Mouse (Mus musculus) ES-E14 (cell line): Measurements from ENCODE around the gene Cfap126. TPM values are rescaled to one million over a fixed set of nuclear protein-coding genes. Genes with fewer than 3 reads are reported as not detected.

Experiments
- DNase-seq: peaks from one replicate; pipeline ENCODE4 v3.0.0-alpha.2; 2013; ENCODE audit warnings: low read depth, low spot score
- H3K27ac ChIP-seq: 2 replicates; pipeline ENCODE4 v1.5.1; 2012; ENCODE audit warnings: low read depth, mild to moderate bottlenecking, low read length, moderate library complexity, mixed read lengths; ENCODE audit not compliant: poor library complexity, insufficient read depth, severe bottlenecking
- H3K36me3 ChIP-seq: 2 replicates; pipeline ENCODE4 v1.6.1; 2012; ENCODE audit warnings: mild to moderate bottlenecking, low read length, moderate library complexity, mixed read lengths; ENCODE audit not compliant: control insufficient read depth, poor library complexity, insufficient read depth, severe bottlenecking
- H3K4me1 ChIP-seq, 2 experiments: fragments of 150-350 bp in 1 of 2; sonication (generic) in 1 of 2; 2 replicates each; pipeline ENCODE4 v1.6.1; 2012; ENCODE audit warnings: low read length in 2 of 2, mild to moderate bottlenecking in 1 of 2, mixed read lengths in 1 of 2; ENCODE audit not compliant: control insufficient read depth in 2 of 2, insufficient read depth in 2 of 2, poor library complexity in 1 of 2
- H3K4me3 ChIP-seq, 2 experiments: fragments of 150-350 bp in 1 of 2; sonication (generic) in 1 of 2; 2 replicates each; pipeline ENCODE4 v1.5.1; 2012; ENCODE audit warnings: low read length in 2 of 2, low read depth in 1 of 2, mild to moderate bottlenecking in 1 of 2, mixed read lengths in 1 of 2; ENCODE audit not compliant: insufficient read depth in 1 of 2, poor library complexity in 1 of 2, severe bottlenecking in 1 of 2
- H3K9ac ChIP-seq: 2 replicates; pipeline ENCODE4 v1.6.1; 2012; ENCODE audit warnings: low read depth, mild to moderate bottlenecking, low read length, mixed read lengths; ENCODE audit not compliant: poor library complexity, insufficient read depth, severe bottlenecking
- H3K9me3 ChIP-seq: fragments of 150-350 bp; sonication (generic); 2 replicates; pipeline ENCODE4 v1.6.1; 2012; ENCODE audit warnings: low read depth, mild to moderate bottlenecking, low read length; ENCODE audit not compliant: control insufficient read depth, insufficient read depth
- CHD2 ChIP-seq: IDR thresholded peaks from 2 replicates; pipeline ENCODE4 v1.6.1; 2014; ENCODE audit warnings: mild to moderate bottlenecking, low read depth, low read length, inconsistent platforms
- HCFC1 ChIP-seq: IDR thresholded peaks from 2 replicates; pipeline ENCODE4 v1.6.1; 2012; ENCODE audit warnings: low read length, inconsistent platforms, borderline replicate concordance; ENCODE audit not compliant: insufficient read depth
- MAFK ChIP-seq: IDR thresholded peaks from 2 replicates; pipeline ENCODE4 v1.6.1; 2014; ENCODE audit warnings: mild to moderate bottlenecking, low read depth, low read length, inconsistent platforms; ENCODE audit not compliant: insufficient read depth
- ZC3H11A ChIP-seq: IDR thresholded peaks from 2 replicates; pipeline ENCODE4 v1.6.1; 2012; ENCODE audit warnings: low read depth, mild to moderate bottlenecking, inconsistent platforms, low read length, borderline replicate concordance
- ZNF384 ChIP-seq: IDR thresholded peaks from 2 replicates; pipeline ENCODE4 v1.6.1; 2012; ENCODE audit warnings: low read depth, low read length, inconsistent platforms
- in situ Hi-C, 2 experiments: fragments of 600-800 bp; cut with MboI; formaldehyde crosslinking; loops; one replicate each; pipeline ENCODE4 v1.15.1; 2025; ENCODE audit warnings: low sequenced_read_pairs in 2 of 2, inconsistent platforms in 1 of 2; ENCODE audit not compliant: unreplicated experiment in 2 of 2
- total RNA-seq: library from RNA; depleted of rRNA; stranded (reverse); fragments of 300-350 nt; gene quantifications from 2 replicates; pipeline ENCODE4 v1.2.3, GENCODE M21; 2012

The Cfap126 gene
- total RNA-seq, 1 experiment: not detected

- Histone ChIP-seq H3K9me3 (no peaks in the 10 kb centered on the region), H3K36me3 (no peaks in the 10 kb centered on the region), H3K4me1 (peaks cover 2 to 6% of the 10 kb centered on the region in 2 experiments; a peak in 3 of 4 replicates), H3K9ac (no peak overlapping the region), H3K27ac (no peak overlapping the region), H3K4me3 (no peak overlapping the region)
- DNase-seq: no peak
- in situ Hi-C loops: no loop called here
- TF ChIP-seq ZNF384: no peak
- TF ChIP-seq CHD2: no peak
- TF ChIP-seq HCFC1: no peak
- TF ChIP-seq MAFK: no peak
- no peak for TF ChIP-seq ZC3H11A
These were observed 23.0 kb upstream of the Cfap126 start for GRCm38 (mm10) chr1:171090761-171091160.

- Histone ChIP-seq H3K4me1 (peaks cover 0 to 2% of the 10 kb centered on the region in 2 experiments; a peak in 1 of 4 replicates), H3K4me3 (no peak overlapping the region), H3K27ac (no peak overlapping the region), H3K9me3 (no peaks in the 10 kb centered on the region), H3K9ac (no peak overlapping the region), H3K36me3 (no peaks in the 10 kb centered on the region)
- TF ChIP-seq ZNF384 (no peak), HCFC1 (no peak), CHD2 (no peak), MAFK (no peak)
- DNase-seq: no peak
- in situ Hi-C loops: no loop called here
These were observed 19.3 kb upstream of the Cfap126 start for GRCm38 (mm10) chr1:171094424-171094823.

DNA sequence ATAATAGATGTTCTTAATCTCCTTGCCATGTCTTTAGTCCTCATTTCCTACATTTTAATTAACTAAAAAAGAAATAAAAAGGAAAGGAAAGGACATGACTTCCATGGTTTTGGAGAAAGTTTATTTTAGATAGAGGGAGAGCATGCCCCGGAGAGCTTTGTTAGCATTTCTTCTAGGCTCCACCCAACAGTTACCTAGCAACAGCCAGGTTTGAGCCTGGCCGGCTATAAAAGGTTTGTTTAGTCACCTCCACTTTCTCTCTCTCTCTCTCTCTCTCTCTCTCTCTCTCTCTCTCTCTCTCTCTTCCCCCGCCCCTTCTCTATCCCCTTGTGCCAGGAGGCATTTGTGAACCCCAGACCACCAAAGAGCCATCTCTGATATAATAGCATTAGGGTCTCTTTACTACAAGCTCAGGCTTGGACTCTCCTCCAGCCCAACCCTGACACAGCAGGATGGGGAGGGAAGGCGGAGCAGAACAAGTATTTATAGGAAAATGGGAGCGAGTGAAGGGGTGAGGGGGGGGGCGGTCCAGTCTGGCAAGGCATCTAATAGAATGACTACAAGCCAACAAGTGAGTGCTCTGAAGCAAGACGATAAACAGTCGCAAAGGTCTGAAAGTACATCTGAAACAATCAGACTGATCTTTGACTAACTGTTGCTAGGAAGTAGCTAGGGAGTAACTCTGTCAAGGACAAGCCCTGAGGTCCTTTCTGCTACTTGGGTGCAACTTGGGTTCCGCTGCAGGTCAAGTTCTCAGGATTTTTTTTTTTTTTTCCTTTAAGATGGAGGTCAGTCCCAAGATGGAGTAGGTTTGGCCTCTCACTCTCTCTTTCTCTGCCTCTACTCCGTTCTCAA, 17.4 kb upstream of the Cfap126 start:
- H3K27ac ChIP-seq: no peak overlapping the region
- no peak for DNase-seq
- H3K4me3 ChIP-seq: no peak overlapping the region
- H3K9ac ChIP-seq: no peak overlapping the region
- H3K4me1 ChIP-seq: no peaks in the 10 kb centered on the region
- no peak for TF ChIP-seq ZC3H11A
- TF ChIP-seq HCFC1: no peak
- TF ChIP-seq MAFK: no peak
- no peak for TF ChIP-seq CHD2
- TF ChIP-seq ZNF384: no peak
- in situ Hi-C loops: no loop called here
- no peaks in the 10 kb centered on the region for H3K36me3 ChIP-seq
- H3K9me3 ChIP-seq: no peaks in the 10 kb centered on the region

- TF ChIP-seq ZNF384 (no peak), CHD2 (no peak), MAFK (no peak), HCFC1 (no peak), ZC3H11A (no peak)
- H3K27ac ChIP-seq: no peak overlapping the region
- H3K4me3 ChIP-seq: no peak overlapping the region
These were observed 16.6 kb upstream of the Cfap126 start for GRCm38 (mm10) chr1:171097136-171097535.

More at GRCm38 (mm10) chr1:171097136-171097535, 16.6 kb upstream of the Cfap126 start:
- no peaks in the 10 kb centered on the region for H3K9me3 ChIP-seq
- in situ Hi-C loops: no loop called here
- H3K4me1 ChIP-seq: no peaks in the 10 kb centered on the region
- no peak for DNase-seq
- no peak overlapping the region for H3K9ac ChIP-seq
- H3K36me3 ChIP-seq: no peaks in the 10 kb centered on the region
